Mouse (Mus musculus) brain, embryonic 14.5 days (tissue): Measurements from ENCODE around the gene F11.

Source experiments
- CTCF ChIP-seq: fragments of 200-500 bp; IDR thresholded peaks from 2 replicates; pipeline ENCODE4 v1.5.1; 2012; ENCODE audit warnings: inconsistent platforms, mild to moderate bottlenecking, moderate library complexity, borderline replicate concordance; ENCODE audit not compliant: insufficient read depth, insufficient read length; ENCODE audit errors: extremely low read depth
- POLR2A ChIP-seq: fragments of 200-500 bp; IDR thresholded peaks from 2 replicates; pipeline ENCODE4 v1.6.1; 2012; ENCODE audit warnings: mild to moderate bottlenecking, inconsistent platforms, borderline replicate concordance; ENCODE audit not compliant: poor library complexity, insufficient read depth, insufficient read length, severe bottlenecking; ENCODE audit errors: extremely low read depth

DNA sequence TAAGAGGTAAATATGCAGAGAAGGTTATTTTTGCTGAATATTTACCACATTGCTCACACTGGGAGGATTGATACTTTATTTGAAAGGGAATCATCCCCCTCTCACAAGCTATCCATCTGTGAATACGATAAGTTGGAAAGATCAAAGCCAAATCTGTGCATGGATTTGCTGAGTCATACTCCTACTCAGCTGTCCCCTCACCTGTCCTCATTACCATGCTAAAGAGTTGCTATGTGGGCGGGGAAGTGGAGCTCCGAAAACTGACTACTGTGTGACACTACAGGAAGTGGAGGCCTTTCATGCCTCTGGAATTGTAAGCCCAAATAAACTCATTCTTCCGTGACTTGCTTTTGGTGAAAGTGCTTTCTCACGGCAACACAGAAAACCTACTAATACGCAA, 26.6 kb downstream of the F11 start:
- no peak for TF ChIP-seq POLR2A
- no peak for TF ChIP-seq CTCF
